Mouse (Mus musculus) thymus, postnatal 10 days (tissue): ENCODE results near the gene Lgmn.

ENCODE experiments used
- DNase-seq, 2 experiments: peaks; one replicate each; pipeline ENCODE4 v3.0.0; 2021; ENCODE audit warnings: low spot score in 2 of 2

Lgmn gene

GRCm38 (mm10) chr12:102391109-102391508 lies 48.5 kb downstream of the Lgmn start:
- DNase-seq = no peak

- no peak for DNase-seq
These were observed 49.6 kb downstream of the Lgmn start for GRCm38 (mm10) chr12:102390042-102390441.

GRCm38 (mm10) chr12:102387219-102387917 lies 52.2 kb downstream of the Lgmn start:
- DNase-seq = peak; percentile 62 to 82

- DNase-seq = peak in 1 of 2 experiments; percentile 54
These were observed 54.8 kb downstream of the Lgmn start for GRCm38 (mm10) chr12:102384819-102385218.

- DNase-seq = no peak
These were observed 56.3 kb downstream of the Lgmn start for GRCm38 (mm10) chr12:102383288-102383687.

GRCm38 (mm10) chr12:102382180-102382579 lies 57.4 kb downstream of the Lgmn start:
- no peak for DNase-seq

GRCm38 (mm10) chr12:102372322-102372721 lies 67.3 kb downstream of the Lgmn start:
- no peak for DNase-seq

- DNase-seq = no peak
These were observed 68.6 kb downstream of the Lgmn start for GRCm38 (mm10) chr12:102370931-102371500.

- no peak for DNase-seq
These were observed 70.0 kb downstream of the Lgmn start for GRCm38 (mm10) chr12:102369488-102370235.

- no peak for DNase-seq
These were observed 71.1 kb downstream of the Lgmn start for GRCm38 (mm10) chr12:102368556-102368955.

GRCm38 (mm10) chr12:102368066-102368465 lies 71.5 kb downstream of the Lgmn start:
- peak; percentile 29 to 35 for DNase-seq

GRCm38 (mm10) chr12:102367075-102367474 lies 72.5 kb downstream of the Lgmn start:
- no peak for DNase-seq

- DNase-seq = no peak
These were observed 73.3 kb downstream of the Lgmn start for GRCm38 (mm10) chr12:102366126-102366816.

GRCm38 (mm10) chr12:102365016-102365415 lies 74.6 kb downstream of the Lgmn start:
- DNase-seq = no peak

- no peak for DNase-seq
These were observed 78.1 kb downstream of the Lgmn start for GRCm38 (mm10) chr12:102361189-102362161.

GRCm38 (mm10) chr12:102359390-102359789 lies 80.2 kb downstream of the Lgmn start:
- DNase-seq = no peak

GRCm38 (mm10) chr12:102356781-102357180 lies 82.8 kb downstream of the Lgmn start:
- DNase-seq = no peak

- DNase-seq = no peak
These were observed 83.8 kb downstream of the Lgmn start for GRCm38 (mm10) chr12:102355784-102356183.

GRCm38 (mm10) chr12:102354126-102354984 lies 85.3 kb downstream of the Lgmn start:
- no peak for DNase-seq

GRCm38 (mm10) chr12:102350997-102351396 lies 88.6 kb downstream of the Lgmn start:
- no peak for DNase-seq
